Mouse (Mus musculus) CD4-positive helper T cell, adult 2 months (primary cell): Measurements from ENCODE around the gene Ppp1r17.

Experiments
- DNase-seq: peaks from one replicate; pipeline ENCODE4 v3.0.0-alpha.2; 2012; ENCODE audit warnings: low read depth, missing footprints, low spot score

Gene Ppp1r17

GRCm38 (mm10) chr6:56017291-56017994, at the start of gene Ppp1r17:
Ppp1r17 (plus strand) TSS chr6:56017497.
- DNase-seq: no peak

GRCm38 (mm10) chr6:55972998-55973397, 44.3 kb upstream of the Ppp1r17 start:
- DNase-seq: no peak

- no peak for DNase-seq
These were observed 37.5 kb upstream of the Ppp1r17 start for GRCm38 (mm10) chr6:55979766-55980165.

GRCm38 (mm10) chr6:56008711-56009110, 8.6 kb upstream of the Ppp1r17 start:
- no peak for DNase-seq

- DNase-seq: no peak
These were observed 4.9 kb upstream of the Ppp1r17 start for GRCm38 (mm10) chr6:56012384-56012783.

GRCm38 (mm10) chr6:56019632-56020031, 2.3 kb downstream of the Ppp1r17 start:
- no peak for DNase-seq

GRCm38 (mm10) chr6:56025533-56025932, 8.2 kb downstream of the Ppp1r17 start:
- no peak for DNase-seq

- DNase-seq: no peak
These were observed 10.0 kb downstream of the Ppp1r17 start for GRCm38 (mm10) chr6:56027318-56027717.

- no peak for DNase-seq
These were observed 10.7 kb downstream of the Ppp1r17 start for GRCm38 (mm10) chr6:56027966-56028365.

- no peak for DNase-seq
These were observed 12.7 kb downstream of the Ppp1r17 start for GRCm38 (mm10) chr6:56029986-56030385.

GRCm38 (mm10) chr6:56032231-56032630, 14.9 kb downstream of the Ppp1r17 start:
- DNase-seq: no peak

GRCm38 (mm10) chr6:56035054-56035453, 17.8 kb downstream of the Ppp1r17 start:
- DNase-seq: no peak

- DNase-seq: no peak
These were observed 22.3 kb downstream of the Ppp1r17 start for GRCm38 (mm10) chr6:56039476-56040055.

- no peak for DNase-seq
These were observed 27.0 kb downstream of the Ppp1r17 start for GRCm38 (mm10) chr6:56044270-56044669.

- no peak for DNase-seq
These were observed 27.4 kb downstream of the Ppp1r17 start for GRCm38 (mm10) chr6:56044716-56045115.

- no peak for DNase-seq
These were observed 31.3 kb downstream of the Ppp1r17 start for GRCm38 (mm10) chr6:56048580-56048979.

GRCm38 (mm10) chr6:56049104-56049503, 31.8 kb downstream of the Ppp1r17 start:
- no peak for DNase-seq

GRCm38 (mm10) chr6:56063736-56064135, 46.4 kb downstream of the Ppp1r17 start:
- DNase-seq: no peak

GRCm38 (mm10) chr6:56066632-56067282, 49.5 kb downstream of the Ppp1r17 start:
- no peak for DNase-seq

- no peak for DNase-seq
These were observed 51.2 kb downstream of the Ppp1r17 start for GRCm38 (mm10) chr6:56068516-56068915.

GRCm38 (mm10) chr6:56076378-56076805, 59.1 kb downstream of the Ppp1r17 start:
- DNase-seq: no peak
